ENCODE assay signal across 8 mouse cellular contexts in genomic region chr12:111814769-111815762, GRCm38 (mm10). TPM values are rescaled to one million over a fixed set of nuclear protein-coding genes. Genes with fewer than 3 reads are reported as not detected.
DNase-seq lines count a peak whose midpoint lies in the region; ATAC-seq lines count a peak whose summit lies in the region.

No protein-coding gene starts in this region.

- H3K9me3 ChIP-seq in heart, embryonic 11.5 days (replicated peaks; ENCODE audit: control insufficient read depth, low read length) = no peaks in the 10 kb centered on the region
- no peaks in the 10 kb centered on the region for H3K9me3 ChIP-seq in embryonic facial prominence, embryonic 15.5 days (replicated peaks)
- no peaks in the 10 kb centered on the region for H3K9me3 ChIP-seq in kidney, embryonic 15.5 days (replicated peaks)

- peak overlapping the region; percentile 92 for H3K27ac ChIP-seq in heart, embryonic 11.5 days (ENCODE audit: low read depth, low read length)
- H3K27ac ChIP-seq in embryonic facial prominence, embryonic 15.5 days (replicated peaks) = peak overlapping the region; percentile 95
- peak overlapping the region; percentile 96 for H3K27ac ChIP-seq in kidney, embryonic 15.5 days

- H3K4me1 ChIP-seq in heart, embryonic 11.5 days (ENCODE audit: control insufficient read depth, insufficient read depth, low read length) = peaks cover 42% of the 10 kb centered on the region
- peaks cover 59% of the 10 kb centered on the region for H3K4me1 ChIP-seq in embryonic facial prominence, embryonic 15.5 days
- H3K4me1 ChIP-seq in kidney, embryonic 15.5 days = peaks cover 65% of the 10 kb centered on the region

- no peaks in the 10 kb centered on the region for H3K27me3 ChIP-seq in heart, embryonic 11.5 days (ENCODE audit: control insufficient read depth, insufficient read depth, low read length)
- no peaks in the 10 kb centered on the region for H3K27me3 ChIP-seq in embryonic facial prominence, embryonic 15.5 days
- no peaks in the 10 kb centered on the region for H3K27me3 ChIP-seq in kidney, embryonic 15.5 days

- no peaks in the 10 kb centered on the region for H3K36me3 ChIP-seq in heart, embryonic 11.5 days (ENCODE audit: control insufficient read depth, insufficient read depth, low read length)
- peaks cover 5% of the 10 kb centered on the region; the same call in 1 of the 2 replicates for H3K36me3 ChIP-seq in embryonic facial prominence, embryonic 15.5 days
- peaks cover 11% of the 10 kb centered on the region; the same call in 1 of the 2 replicates for H3K36me3 ChIP-seq in kidney, embryonic 15.5 days

- no peak for ATAC-seq in heart, embryonic 11.5 days (replicated peaks; ENCODE audit: insufficient number of reproducible peaks, low FRiP score, low TSS enrichment)
- no peak for ATAC-seq in embryonic facial prominence, embryonic 15.5 days (ENCODE audit: insufficient number of reproducible peaks, low FRiP score, low TSS enrichment, low read depth)
- ATAC-seq in kidney, embryonic 15.5 days (replicated peaks; ENCODE audit: low FRiP score) = no peak

- intact Hi-C loops in heart, postnatal 10 days (cut with DNase I) = no loop called here

- DNase-seq in heart, postnatal 10 days = no peak
- peak; percentile 33 for DNase-seq in lung, postnatal 14 days
- no peak for DNase-seq in left cerebral cortex, adult 9 months (ENCODE audit: low spot score in 2 of 2)
- no peak for DNase-seq in frontal cortex, postnatal 14 days (ENCODE audit: low spot score in 2 of 2)
- DNase-seq in urinary bladder, adult 2 months (ENCODE audit: low spot score) = no peak

- 21% methylated on average over 19 of the region's 19 CpGs for WGBS in heart, embryonic 11.5 days (ENCODE audit: insufficient replicate concordance)
- WGBS in embryonic facial prominence, embryonic 15.5 days = 21% methylated on average over 19 of the region's 19 CpGs
- 21% methylated on average over 19 of the region's 19 CpGs for WGBS in kidney, embryonic 15.5 days

- peak overlapping the region; percentile 96 for H3K4me2 ChIP-seq in heart, embryonic 11.5 days
- H3K4me2 ChIP-seq in embryonic facial prominence, embryonic 15.5 days (replicated peaks) = peak overlapping the region; percentile 68
- H3K4me2 ChIP-seq in kidney, embryonic 15.5 days = peak overlapping the region; percentile 80

- H3K4me3 ChIP-seq in heart, embryonic 11.5 days (ENCODE audit: low read depth, low read length) = peak overlapping the region; percentile 77
- H3K4me3 ChIP-seq in embryonic facial prominence, embryonic 15.5 days (replicated peaks) = peak overlapping the region; percentile 93
- peak overlapping the region; percentile 65 for H3K4me3 ChIP-seq in kidney, embryonic 15.5 days (replicated peaks)

- peak overlapping the region; percentile 84 for H3K9ac ChIP-seq in heart, embryonic 11.5 days (ENCODE audit: low read depth, low read length)
- peak overlapping the region; percentile 69; the same call in 1 of the 2 replicates for H3K9ac ChIP-seq in embryonic facial prominence, embryonic 15.5 days
- peak overlapping the region; percentile 65 for H3K9ac ChIP-seq in kidney, embryonic 15.5 days

RNA-seq across cellular contexts. Expression of gene Zfyve21, which starts 1.1 kb away (rescaled TPM):
- 83.3 and 93.7 TPM in 2 replicates for polyA plus RNA-seq in heart, embryonic 11.5 days (2014; fragmentation: Nextera tagmentation; extraction: Ambion mirVana)
- 10 to 100 TPM; 44.5 to 53.2 TPM for total RNA-seq in heart, postnatal 10 days (2021)
- 120 and 121 TPM in 2 replicates for polyA plus RNA-seq in embryonic facial prominence, embryonic 15.5 days (2015; fragmentation: Nextera tagmentation; extraction: Ambion mirVana)
- 117 and 125 TPM in 2 replicates for polyA plus RNA-seq in kidney, embryonic 15.5 days (2015; fragmentation: Nextera tagmentation; extraction: Ambion mirVana)
- polyA plus RNA-seq in urinary bladder, adult 2 months (2012; rRNA removed) = 77.0 and 87.5 TPM in 2 replicates

RNA-seq across cellular contexts. Expression of gene Xrcc3, which starts 1.4 kb away (rescaled TPM):
- 7.9 and 8.8 TPM in 2 replicates for polyA plus RNA-seq in heart, embryonic 11.5 days (2014; fragmentation: Nextera tagmentation; extraction: Ambion mirVana)
- 1 to 10 TPM; 3.5 to 4.0 TPM for total RNA-seq in heart, postnatal 10 days (2021)
- polyA plus RNA-seq in embryonic facial prominence, embryonic 15.5 days (2015; fragmentation: Nextera tagmentation; extraction: Ambion mirVana) = 9.4 and 13.5 TPM in 2 replicates
- polyA plus RNA-seq in kidney, embryonic 15.5 days (2015; fragmentation: Nextera tagmentation; extraction: Ambion mirVana) = 14.0 and 14.3 TPM in 2 replicates
- 3.3 and 3.5 TPM in 2 replicates for polyA plus RNA-seq in urinary bladder, adult 2 months (2012; rRNA removed)

RNA-seq across cellular contexts. Expression of gene Klc1, which starts 56.4 kb away (rescaled TPM):
- polyA plus RNA-seq in heart, embryonic 11.5 days (2014; fragmentation: Nextera tagmentation; extraction: Ambion mirVana) = 94.9 and 101 TPM in 2 replicates
- 100 to 1,000 TPM; 151 to 166 TPM for total RNA-seq in heart, postnatal 10 days (2021)
- polyA plus RNA-seq in embryonic facial prominence, embryonic 15.5 days (2015; fragmentation: Nextera tagmentation; extraction: Ambion mirVana) = 124 and 126 TPM in 2 replicates
- polyA plus RNA-seq in kidney, embryonic 15.5 days (2015; fragmentation: Nextera tagmentation; extraction: Ambion mirVana) = 81.8 and 98.5 TPM in 2 replicates
- polyA plus RNA-seq in urinary bladder, adult 2 months (2012; rRNA removed) = 96.5 and 122 TPM in 2 replicates
